Mouse (Mus musculus): Measurements from ENCODE around the gene Olfr1509.
"Not testable (repeated sequence)": the region's sequence is repeated elsewhere in the genome, so short reads cannot be mapped to it uniquely, and the experiment has no call there.

Olfr1509 gene

DNA sequence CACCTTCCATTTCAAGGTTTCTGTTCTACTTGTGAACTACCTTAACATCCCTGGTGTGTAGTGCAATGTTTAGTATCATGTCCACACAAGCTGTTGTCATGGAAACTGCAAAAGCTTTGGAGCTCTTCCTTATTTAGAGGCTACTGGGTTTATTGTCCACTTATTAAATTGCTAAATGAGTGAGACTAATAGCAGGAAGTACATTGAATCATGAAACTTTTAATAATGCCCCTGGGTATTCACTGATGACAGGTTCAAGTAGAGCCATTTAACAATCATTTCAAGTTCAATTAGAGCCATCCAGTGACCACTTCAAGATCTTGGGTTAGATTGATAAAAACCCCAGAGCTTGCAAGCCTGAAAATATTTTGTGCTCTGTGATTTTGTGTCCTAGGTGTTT is at the start of gene Olfr1509:
TSS of gene Olfr1509 (plus strand) at position 301 of the 400 bp plus-strand sequence.
- no peak for DNase-seq (ENCODE audit: low read depth, low spot score)

GRCm38 (mm10) chr14:52397279-52397678 is 45.5 kb upstream of the Olfr1509 start, which contains the start of gene Olfr1511:
TSS of gene Olfr1511 (minus strand) at chr14:52397379.
- DNase-seq (ENCODE audit: low read depth, low spot score) = no peak

- not testable (repeated sequence) for DNase-seq (ENCODE audit: low read depth, low spot score)
Observed at GRCm38 (mm10) chr14:52410142-52410919, 32.5 kb upstream of the Olfr1509 start.

DNA sequence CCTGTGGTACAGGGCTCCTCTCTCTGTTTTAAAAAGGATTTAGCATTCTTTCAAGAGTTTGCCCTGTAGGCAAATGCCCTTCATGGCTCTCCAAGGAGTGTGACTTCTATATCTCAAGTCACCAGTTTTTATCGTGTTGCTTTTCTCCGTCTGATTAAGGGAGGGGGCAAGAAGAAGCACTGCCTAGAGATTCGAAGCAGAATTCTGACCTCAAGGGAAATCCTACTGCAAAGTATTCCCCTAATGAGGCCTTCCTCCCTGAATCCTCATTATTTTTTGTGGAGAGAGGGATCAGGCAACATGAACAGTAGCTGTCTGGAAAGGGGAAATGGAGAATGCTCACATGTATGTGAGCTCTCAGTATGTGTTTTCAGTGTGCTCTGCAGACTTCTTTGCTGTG is 28.5 kb upstream of the Olfr1509 start, which contains the start of gene Olfr1510:
TSS of gene Olfr1510 (minus strand) at position 101 of the 400 bp plus-strand sequence.
- no peak for DNase-seq (ENCODE audit: low read depth, low spot score)

GRCm38 (mm10) chr14:52427686-52428085 is 15.1 kb upstream of the Olfr1509 start:
- DNase-seq (ENCODE audit: low read depth, low spot score) = no peak

DNA sequence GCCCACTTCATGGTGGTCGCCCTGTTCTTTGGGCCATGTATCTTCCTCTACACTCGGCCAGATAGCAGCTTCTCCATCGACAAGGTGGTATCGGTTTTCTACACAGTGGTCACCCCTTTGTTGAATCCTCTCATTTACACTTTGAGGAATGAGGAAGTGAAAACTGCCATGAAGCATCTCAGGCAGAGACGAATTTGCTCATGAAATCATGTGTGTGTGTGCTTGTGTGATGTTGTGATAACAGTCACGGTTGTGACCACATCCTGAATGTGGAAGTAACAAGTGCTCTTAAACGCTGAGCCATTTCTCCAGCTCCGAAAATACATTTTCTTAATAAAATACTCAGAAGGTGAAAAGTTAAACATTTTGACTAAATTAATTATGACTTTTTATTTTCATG is 8.3 kb downstream of the Olfr1509 start:
- no peak for DNase-seq (ENCODE audit: low read depth, low spot score)

DNA sequence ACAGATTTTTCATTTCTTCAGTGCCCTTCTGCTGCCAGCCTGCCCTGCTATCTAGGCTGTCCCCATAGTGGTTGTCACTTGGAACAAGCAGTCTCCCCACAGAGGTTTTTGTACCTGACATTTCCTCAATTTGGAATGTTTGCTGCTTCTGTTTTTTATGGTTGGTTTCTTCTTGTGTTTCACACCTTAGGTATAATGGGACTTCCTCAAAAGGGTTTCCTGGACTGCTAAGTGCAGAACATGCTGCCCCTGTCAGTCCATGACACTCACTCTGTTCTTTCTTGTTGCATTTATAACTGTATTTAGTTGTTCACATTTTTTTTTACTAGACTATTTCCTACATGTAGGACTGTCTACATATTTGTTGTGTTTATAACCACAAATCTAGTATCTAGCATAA is 19.1 kb downstream of the Olfr1509 start:
- no peak for DNase-seq (ENCODE audit: low read depth, low spot score)

- DNase-seq (ENCODE audit: low read depth, low spot score) = no peak
Observed at GRCm38 (mm10) chr14:52465738-52466137, 22.9 kb downstream of the Olfr1509 start.

- DNase-seq (ENCODE audit: low read depth, low spot score) = no peak
Observed at GRCm38 (mm10) chr14:52467395-52467794, 24.6 kb downstream of the Olfr1509 start, which contains the start of gene Olfr1508. TSS of gene Olfr1508 (minus strand) at chr14:52467495.

- peak; percentile 2 for DNase-seq (ENCODE audit: low read depth, low spot score)
Observed at GRCm38 (mm10) chr14:52495516-52495915, 52.7 kb downstream of the Olfr1509 start, which contains the start of gene Olfr1507. TSS of gene Olfr1507 (minus strand) at chr14:52495749.
